Mouse (Mus musculus): ENCODE measurements around the gene Rab34. TPM values are rescaled to one million over a fixed set of nuclear protein-coding genes. Genes with fewer than 3 reads are reported as not detected.

Gene Rab34
- polyA plus RNA-seq, 1 experiment from 2014 or later, result 111 TPM

DNA sequence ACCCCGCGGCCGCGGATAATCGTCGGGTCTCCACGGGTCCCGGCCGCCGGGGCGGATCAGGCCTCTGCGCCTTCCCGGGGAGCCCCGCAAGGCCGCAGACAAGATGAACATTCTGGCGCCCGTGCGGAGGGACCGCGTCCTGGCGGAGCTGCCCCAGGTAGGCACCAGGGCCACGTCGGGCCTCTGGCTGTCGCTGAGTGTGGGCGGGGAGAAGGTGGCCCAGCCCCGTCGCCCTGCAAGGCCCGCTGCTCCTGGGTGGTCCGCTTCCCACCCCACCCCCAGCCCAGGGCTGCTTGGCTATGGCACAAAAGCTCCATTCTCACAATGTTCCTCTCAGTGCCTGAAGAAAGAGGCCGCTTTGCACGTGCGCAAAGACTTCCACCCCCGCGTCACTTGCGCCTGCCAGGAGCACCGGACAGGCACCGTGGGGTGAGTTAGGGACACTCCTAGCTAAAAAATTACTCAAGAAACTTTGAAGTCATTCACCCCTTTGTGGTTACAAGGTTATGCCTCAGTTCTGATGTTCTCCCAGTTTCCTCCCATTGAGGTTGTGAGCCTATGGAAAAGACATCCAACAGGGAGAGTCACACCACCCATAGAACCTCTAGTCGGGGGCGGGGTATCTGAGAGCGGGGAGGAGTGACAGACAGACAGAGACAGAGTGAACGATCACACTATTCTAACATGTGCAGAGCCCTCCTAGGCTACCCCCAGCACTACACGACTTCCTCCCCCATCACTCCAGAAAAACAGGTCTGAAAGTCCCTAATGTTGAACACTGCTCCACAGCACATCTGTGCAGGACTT, 1.2 kb downstream of the Rab34 start:
- peak; percentile 84 for ATAC-seq (ENCODE audit: insufficient read depth, low FRiP score, low read depth)
- H3K27ac ChIP-seq, result peak overlapping the region; percentile 98
- H3K36me3 ChIP-seq, result peaks cover 18% of the 10 kb centered on the region; the same call in 1 of the 2 replicates
- under 1% methylated on average over 42 of the region's 42 CpGs for WGBS
- peak overlapping the region; percentile 63 for H3K9ac ChIP-seq
- peaks cover 17% of the 10 kb centered on the region for H3K4me1 ChIP-seq
- peak overlapping the region; percentile 75 for H3K4me3 ChIP-seq (replicated peaks)
- peak overlapping the region; percentile 75 for H3K4me2 ChIP-seq
- no peaks in the 10 kb centered on the region for H3K27me3 ChIP-seq (replicated peaks)
- H3K9me3 ChIP-seq, result no peaks in the 10 kb centered on the region

DNA sequence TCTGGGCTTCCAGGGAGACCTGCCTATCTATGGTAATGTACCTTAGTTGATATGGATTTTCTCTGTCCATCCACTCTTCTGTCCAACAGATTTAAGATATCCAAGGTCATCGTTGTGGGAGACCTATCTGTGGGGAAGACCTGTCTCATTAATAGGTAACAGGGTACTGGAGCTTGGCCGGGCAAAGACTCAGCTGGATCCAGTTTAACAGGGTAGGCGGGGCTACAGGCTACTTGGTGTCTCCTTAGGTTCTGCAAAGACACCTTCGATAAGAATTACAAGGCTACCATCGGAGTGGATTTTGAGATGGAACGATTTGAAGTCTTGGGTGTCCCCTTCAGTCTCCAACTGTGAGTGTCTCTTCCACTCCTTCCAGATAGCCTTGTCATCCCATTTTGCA, 1.8 kb downstream of the Rab34 start:
- WGBS, result 53% methylated on average over 6 of the region's 6 CpGs
- Histone ChIP-seq H3K4me3 (replicated peaks) (peak overlapping the region; percentile 75), H3K4me1 (peaks cover 21% of the 10 kb centered on the region), H3K4me2 (peak overlapping the region; percentile 75), H3K9me3 (no peaks in the 10 kb centered on the region), H3K9ac (no peak overlapping the region), H3K36me3 (peaks cover 18% of the 10 kb centered on the region; the same call in 1 of the 2 replicates), H3K27ac (peak overlapping the region; percentile 98), H3K27me3 (replicated peaks) (no peaks in the 10 kb centered on the region)
- ATAC-seq (ENCODE audit: insufficient read depth, low FRiP score, low read depth), result no peak

DNA sequence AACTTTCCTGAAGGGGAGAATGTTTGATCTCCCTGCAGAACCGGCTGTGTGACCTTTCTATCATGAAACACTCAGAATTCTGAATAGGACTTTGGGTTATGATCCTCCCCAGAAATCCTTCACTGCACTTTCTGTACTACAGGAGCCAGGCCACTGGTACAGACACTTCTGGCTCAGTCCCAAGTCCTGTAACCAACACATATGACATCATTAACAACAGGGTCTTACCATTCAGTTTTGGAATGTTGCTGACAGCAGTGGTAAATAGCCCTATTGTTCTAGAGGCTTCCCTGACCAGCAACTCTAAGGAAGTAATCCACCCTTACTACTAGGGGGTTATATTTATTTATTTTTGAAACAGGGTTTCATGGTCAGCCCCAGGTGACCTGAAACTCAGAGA, 4.9 kb downstream of the Rab34 start, which contains the start of gene Proca1:
Gene Proca1 (plus strand): TSS at position 280 of the 400 bp plus-strand sequence.
- Histone ChIP-seq H3K9me3 (no peaks in the 10 kb centered on the region), H3K27ac (no peak within 1 kb of the TSS), H3K4me1 (peaks cover 23% of the 10 kb centered on the region), H3K27me3 (replicated peaks) (no peaks in the 10 kb centered on the region), H3K36me3 (peaks cover 18% of the 10 kb centered on the region; the same call in 1 of the 2 replicates), H3K9ac (no peak within 1 kb of the TSS), H3K4me3 (replicated peaks) (peak within 1 kb of the TSS; percentile 56), H3K4me2 (peak within 1 kb of the TSS; percentile 89)
- 70% methylated on average over 1 of the region's 1 CpGs for WGBS
- no peak for ATAC-seq (ENCODE audit: insufficient read depth, low FRiP score, low read depth)

DNA sequence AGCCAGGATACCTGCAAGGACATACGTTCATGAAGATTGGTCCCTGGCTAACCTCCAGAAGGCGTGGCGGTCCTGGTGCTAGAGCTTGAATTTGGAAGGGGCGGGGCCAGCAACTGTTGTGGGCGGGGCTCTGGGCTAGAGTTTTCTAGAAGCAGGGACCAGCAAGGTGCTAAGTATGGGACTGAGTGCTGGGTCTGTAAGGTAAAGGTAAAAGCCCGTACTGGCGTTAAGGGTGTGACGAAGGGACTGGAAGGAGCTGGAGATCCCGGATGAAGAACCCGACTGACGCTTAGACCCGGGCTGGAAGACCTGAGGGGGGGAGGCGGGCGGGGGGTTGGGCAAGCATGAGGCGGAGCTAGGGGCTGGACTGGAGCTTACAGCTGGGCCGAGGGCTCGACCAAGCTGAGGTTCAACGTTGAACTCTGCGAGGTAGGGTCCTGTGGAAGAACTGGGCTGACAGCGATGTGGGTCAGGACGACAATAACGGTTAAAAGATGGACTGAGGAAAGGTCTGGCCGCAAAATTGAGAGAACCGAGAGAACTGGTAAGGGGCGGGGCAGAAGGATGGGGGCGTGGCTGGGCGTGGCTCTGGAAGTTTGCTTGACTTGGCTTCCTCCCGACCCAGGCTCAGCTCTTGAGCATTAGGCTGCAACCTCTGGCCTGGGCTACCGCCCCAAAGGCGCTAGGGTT, 6.3 kb downstream of the Rab34 start:
- Histone ChIP-seq H3K4me2 (peak overlapping the region; percentile 89), H3K4me3 (replicated peaks) (peak overlapping the region; percentile 56), H3K9ac (no peak overlapping the region), H3K36me3 (peaks cover 18% of the 10 kb centered on the region; the same call in 1 of the 2 replicates), H3K27me3 (replicated peaks) (no peaks in the 10 kb centered on the region), H3K27ac (peak overlapping the region; percentile 65; the same call in 1 of the 2 replicates), H3K4me1 (peaks cover 21% of the 10 kb centered on the region), H3K9me3 (no peaks in the 10 kb centered on the region)
- 3% methylated on average over 30 of the region's 30 CpGs for WGBS
- ATAC-seq (ENCODE audit: insufficient read depth, low FRiP score, low read depth), result peak; percentile 72

DNA sequence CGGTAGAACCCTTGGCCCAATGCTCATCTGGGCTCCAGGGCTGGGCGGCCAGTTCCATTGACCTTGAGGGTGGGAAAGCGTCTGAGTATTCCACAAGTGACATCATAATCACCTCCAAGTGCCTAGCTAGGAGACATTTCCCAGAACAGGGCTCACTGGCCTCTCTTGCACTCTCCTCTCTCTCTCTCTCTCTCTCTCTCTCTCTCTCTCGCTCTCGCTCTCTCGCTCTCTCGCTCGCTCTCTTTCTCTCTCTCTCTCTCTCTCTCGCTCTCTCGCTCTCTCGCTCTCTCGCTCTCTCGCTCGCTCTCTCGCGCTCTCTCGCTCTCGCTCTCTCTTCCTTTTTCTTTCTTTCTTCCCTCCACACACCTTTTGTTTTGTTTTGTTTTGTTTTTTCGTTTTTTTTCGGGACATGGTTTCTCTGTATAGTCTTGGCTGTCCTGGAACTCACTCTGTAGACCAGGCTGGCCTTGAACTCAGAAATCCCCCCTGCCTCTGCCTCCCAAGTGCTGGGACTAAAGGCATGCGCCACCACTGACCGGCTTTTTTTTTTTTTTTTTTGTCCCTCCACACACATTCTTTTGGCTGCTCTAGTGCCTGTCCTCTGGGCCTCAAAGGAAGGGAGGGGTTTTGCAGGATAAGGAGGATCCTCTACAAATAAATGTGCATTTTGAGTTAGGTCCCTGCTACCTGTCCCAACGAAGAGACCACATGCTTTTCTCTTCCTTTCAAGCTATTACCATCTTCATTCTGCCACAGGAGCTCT, 7.1 kb downstream of the Rab34 start:
- peak overlapping the region; percentile 89 for H3K4me2 ChIP-seq
- no peaks in the 10 kb centered on the region for H3K9me3 ChIP-seq
- peaks cover 14% of the 10 kb centered on the region for H3K4me1 ChIP-seq
- H3K27me3 ChIP-seq (replicated peaks), result no peaks in the 10 kb centered on the region
- peak overlapping the region; percentile 56 for H3K4me3 ChIP-seq (replicated peaks)
- H3K36me3 ChIP-seq, result peaks cover 18% of the 10 kb centered on the region; the same call in 1 of the 2 replicates
- WGBS, result 56% methylated on average over 23 of the region's 23 CpGs
- no peak for ATAC-seq (ENCODE audit: insufficient read depth, low FRiP score, low read depth)
- H3K9ac ChIP-seq, result no peak overlapping the region
- H3K27ac ChIP-seq, result no peak overlapping the region

DNA sequence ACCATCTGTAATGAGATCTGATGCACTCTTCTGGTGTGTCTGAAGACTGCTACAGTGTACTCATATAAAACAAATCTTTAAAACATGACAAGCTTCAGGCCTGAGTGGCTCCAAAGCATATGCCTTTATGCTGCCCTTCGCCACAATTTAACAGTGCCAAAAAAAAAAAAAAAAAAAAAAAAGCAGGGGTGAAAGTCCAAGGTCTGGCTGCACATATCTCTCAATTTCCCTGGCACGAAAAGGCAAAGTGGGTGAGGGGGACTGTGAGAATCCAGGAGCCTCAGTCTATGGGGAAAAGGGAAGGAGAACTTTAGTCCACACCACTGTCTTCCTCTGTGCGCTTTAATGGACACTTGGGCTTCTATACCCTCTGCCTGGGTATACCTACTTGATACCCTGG, 14.1 kb downstream of the Rab34 start:
- H3K27ac ChIP-seq, result no peak overlapping the region
- H3K27me3 ChIP-seq (replicated peaks), result no peaks in the 10 kb centered on the region
- no peak overlapping the region for H3K4me2 ChIP-seq
- no peak overlapping the region for H3K4me3 ChIP-seq (replicated peaks)
- H3K9ac ChIP-seq, result no peak overlapping the region
- H3K36me3 ChIP-seq, result peaks cover 16% of the 10 kb centered on the region
- WGBS, result 71% methylated on average over 3 of the region's 3 CpGs
- H3K4me1 ChIP-seq, result peaks cover 8% of the 10 kb centered on the region; the same call in 1 of the 2 replicates
- no peak for ATAC-seq (ENCODE audit: insufficient read depth, low FRiP score, low read depth)
- no peaks in the 10 kb centered on the region for H3K9me3 ChIP-seq

DNA sequence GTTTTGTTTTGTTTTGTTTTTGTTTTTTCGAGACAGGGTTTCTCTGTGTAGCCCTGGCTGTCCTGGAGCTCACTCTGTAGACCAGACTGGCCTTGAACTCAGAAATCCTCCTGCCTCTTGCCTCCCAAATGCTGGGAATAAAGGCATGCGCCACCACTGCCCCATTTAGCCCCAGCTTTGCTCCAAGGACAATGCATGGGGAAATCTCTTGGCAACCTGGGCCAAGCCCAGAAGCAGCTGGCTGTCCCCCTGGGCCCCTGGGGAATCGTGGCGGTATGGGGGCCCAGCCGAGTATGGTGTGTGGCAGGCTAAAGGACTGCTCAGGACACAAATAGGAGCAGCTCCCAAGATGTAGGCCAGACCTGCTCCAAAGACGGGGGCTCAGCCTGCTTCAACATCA, 16.1 kb downstream of the Rab34 start:
- Histone ChIP-seq H3K4me1 (peaks cover 8% of the 10 kb centered on the region; the same call in 1 of the 2 replicates), H3K27ac (no peak overlapping the region), H3K36me3 (peaks cover 30% of the 10 kb centered on the region), H3K9me3 (no peaks in the 10 kb centered on the region), H3K27me3 (replicated peaks) (no peaks in the 10 kb centered on the region), H3K4me2 (no peak overlapping the region), H3K9ac (no peak overlapping the region), H3K4me3 (replicated peaks) (no peak overlapping the region)
- ATAC-seq (ENCODE audit: insufficient read depth, low FRiP score, low read depth), result no peak
- WGBS, result 76% methylated on average over 6 of the region's 6 CpGs

DNA sequence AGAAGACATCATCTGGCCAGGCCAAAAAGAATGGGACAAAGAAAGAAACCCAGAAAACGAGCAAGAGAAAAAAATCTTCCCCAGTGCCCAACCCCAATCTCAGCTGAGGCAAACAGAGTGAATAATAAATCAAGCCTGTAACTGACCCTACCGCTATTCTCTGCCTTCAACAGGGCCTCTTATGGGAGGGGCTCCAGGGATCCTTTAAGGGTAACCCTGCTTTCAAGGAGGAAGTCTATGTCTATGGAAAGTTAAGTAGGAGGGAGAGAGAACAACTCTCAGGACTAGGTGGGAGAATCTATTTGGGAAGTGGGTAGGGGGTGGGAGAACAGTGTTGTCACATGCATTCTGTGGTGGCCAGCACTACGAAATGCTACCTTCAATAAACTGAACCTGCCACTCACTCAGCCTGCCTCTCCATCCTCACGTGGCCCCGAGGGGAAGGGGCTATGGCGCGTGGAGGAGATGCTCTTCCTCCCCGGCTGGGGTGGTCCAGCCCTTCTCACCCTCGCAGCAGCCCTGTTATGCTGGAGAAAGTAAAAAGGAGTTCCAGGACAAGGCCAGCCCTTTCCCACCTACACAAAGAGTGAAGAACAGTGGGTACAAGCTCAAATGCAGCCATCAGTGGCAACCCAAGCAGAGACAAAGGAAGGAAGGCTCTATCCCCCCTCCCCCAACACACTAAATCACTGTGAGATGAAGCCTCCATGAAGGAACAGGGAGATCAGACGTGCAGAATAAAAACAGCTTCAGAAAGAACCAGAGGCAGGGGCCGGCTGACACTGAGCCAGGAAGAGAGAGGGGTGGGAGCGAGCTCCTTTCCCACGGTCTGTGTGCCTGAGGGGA, 17.4 kb downstream of the Rab34 start:
- no peak overlapping the region for H3K4me2 ChIP-seq
- peak overlapping the region; percentile 26; the same call in 1 of the 2 replicates for H3K27ac ChIP-seq
- 48% methylated on average over 13 of the region's 13 CpGs for WGBS
- ATAC-seq (ENCODE audit: insufficient read depth, low FRiP score, low read depth), result no peak
- no peaks in the 10 kb centered on the region for H3K27me3 ChIP-seq (replicated peaks)
- H3K36me3 ChIP-seq, result peaks cover 42% of the 10 kb centered on the region
- no peak overlapping the region for H3K4me3 ChIP-seq (replicated peaks)
- H3K9ac ChIP-seq, result no peak overlapping the region
- H3K4me1 ChIP-seq, result peaks cover 8% of the 10 kb centered on the region; the same call in 1 of the 2 replicates
- no peaks in the 10 kb centered on the region for H3K9me3 ChIP-seq

DNA sequence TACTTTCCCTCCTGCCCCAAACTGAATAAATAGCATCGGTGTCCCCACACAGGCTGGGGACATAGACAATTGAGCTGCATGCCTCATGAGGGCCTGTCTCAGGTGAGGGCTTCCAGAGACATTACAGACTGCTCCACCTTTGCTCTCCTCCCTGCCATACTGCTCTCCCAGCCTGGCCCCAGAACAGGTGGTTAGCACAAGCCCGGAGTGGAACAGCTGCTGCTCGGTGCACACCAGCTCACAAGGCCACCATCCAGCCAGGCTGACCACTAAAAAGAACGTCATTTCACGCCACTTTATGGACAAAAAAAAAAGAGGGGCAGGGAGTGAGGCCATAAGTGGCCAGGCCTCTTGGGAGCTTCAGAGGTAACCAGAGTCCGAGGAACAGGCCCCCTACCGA, 19.0 kb downstream of the Rab34 start:
- Histone ChIP-seq H3K4me1 (peaks cover 8% of the 10 kb centered on the region; the same call in 1 of the 2 replicates), H3K9ac (no peak overlapping the region), H3K27me3 (replicated peaks) (no peaks in the 10 kb centered on the region), H3K36me3 (peaks cover 52% of the 10 kb centered on the region), H3K27ac (no peak overlapping the region), H3K4me2 (no peak overlapping the region), H3K9me3 (no peaks in the 10 kb centered on the region), H3K4me3 (replicated peaks) (no peak overlapping the region)
- WGBS, result 86% methylated on average over 7 of the region's 7 CpGs
- no peak for ATAC-seq (ENCODE audit: insufficient read depth, low FRiP score, low read depth)

DNA sequence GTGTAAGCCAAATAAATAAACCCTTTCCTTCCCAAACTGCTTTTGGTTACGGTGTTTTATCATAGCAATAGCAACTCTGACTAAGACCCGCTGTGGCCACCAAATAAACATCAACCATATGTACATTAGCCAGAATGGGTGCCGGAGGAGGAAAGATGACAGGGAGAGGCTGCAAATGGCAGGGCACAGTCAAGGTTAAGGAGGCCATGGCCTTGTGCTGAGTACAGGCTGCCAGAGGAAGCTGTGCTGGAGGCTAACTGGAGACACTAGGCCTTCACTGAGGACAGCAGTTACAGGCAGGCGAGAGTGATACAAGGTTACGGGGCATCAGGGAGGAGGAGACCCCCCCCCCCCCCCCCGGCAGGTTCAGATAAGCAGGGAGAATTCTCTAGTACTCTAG, 21.7 kb downstream of the Rab34 start:
- Histone ChIP-seq H3K9me3 (no peaks in the 10 kb centered on the region), H3K9ac (no peak overlapping the region), H3K4me1 (peaks cover 8% of the 10 kb centered on the region; the same call in 1 of the 2 replicates), H3K4me3 (replicated peaks) (no peak overlapping the region), H3K4me2 (no peak overlapping the region), H3K36me3 (peaks cover 73% of the 10 kb centered on the region), H3K27me3 (replicated peaks) (no peaks in the 10 kb centered on the region), H3K27ac (no peak overlapping the region)
- 88% methylated on average over 6 of the region's 6 CpGs for whole genome bisulfite sequencing
- ATAC-seq (ENCODE audit: insufficient read depth, low FRiP score, low read depth), result no peak

DNA sequence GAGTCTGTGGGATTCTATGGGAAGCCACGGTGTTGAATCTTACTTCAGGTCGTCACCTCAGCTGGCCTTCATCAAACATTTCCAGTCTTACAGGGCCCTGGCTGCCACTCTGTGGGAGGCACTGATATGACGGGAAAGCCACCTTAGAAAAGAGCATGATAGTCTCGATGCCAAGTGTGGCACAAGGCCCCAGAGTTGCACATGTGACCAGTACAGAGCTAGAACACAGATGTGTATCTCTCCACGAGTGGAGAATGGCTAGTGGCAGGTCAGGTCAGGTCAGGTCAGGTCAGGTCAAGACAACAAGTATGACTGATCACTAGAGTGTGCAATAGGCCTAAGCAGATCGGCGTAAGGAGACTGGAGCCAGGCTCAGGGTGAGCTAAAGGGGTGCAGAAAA, 22.4 kb downstream of the Rab34 start:
- H3K27me3 ChIP-seq (replicated peaks), result no peaks in the 10 kb centered on the region
- no peak overlapping the region for H3K9ac ChIP-seq
- H3K4me3 ChIP-seq (replicated peaks), result no peak overlapping the region
- peaks cover 3% of the 10 kb centered on the region; the same call in 1 of the 2 replicates for H3K4me1 ChIP-seq
- no peak overlapping the region for H3K4me2 ChIP-seq
- H3K9me3 ChIP-seq, result no peaks in the 10 kb centered on the region
- no peak overlapping the region for H3K27ac ChIP-seq
- ATAC-seq (ENCODE audit: insufficient read depth, low FRiP score, low read depth), result no peak
- 57% methylated on average over 7 of the region's 7 CpGs for WGBS
- H3K36me3 ChIP-seq, result peaks cover 78% of the 10 kb centered on the region

All from stomach, embryonic 15.5 days (tissue).